Comparison of ENCODE assay signal across 9 mouse cellular contexts in the genomic region with DNA sequence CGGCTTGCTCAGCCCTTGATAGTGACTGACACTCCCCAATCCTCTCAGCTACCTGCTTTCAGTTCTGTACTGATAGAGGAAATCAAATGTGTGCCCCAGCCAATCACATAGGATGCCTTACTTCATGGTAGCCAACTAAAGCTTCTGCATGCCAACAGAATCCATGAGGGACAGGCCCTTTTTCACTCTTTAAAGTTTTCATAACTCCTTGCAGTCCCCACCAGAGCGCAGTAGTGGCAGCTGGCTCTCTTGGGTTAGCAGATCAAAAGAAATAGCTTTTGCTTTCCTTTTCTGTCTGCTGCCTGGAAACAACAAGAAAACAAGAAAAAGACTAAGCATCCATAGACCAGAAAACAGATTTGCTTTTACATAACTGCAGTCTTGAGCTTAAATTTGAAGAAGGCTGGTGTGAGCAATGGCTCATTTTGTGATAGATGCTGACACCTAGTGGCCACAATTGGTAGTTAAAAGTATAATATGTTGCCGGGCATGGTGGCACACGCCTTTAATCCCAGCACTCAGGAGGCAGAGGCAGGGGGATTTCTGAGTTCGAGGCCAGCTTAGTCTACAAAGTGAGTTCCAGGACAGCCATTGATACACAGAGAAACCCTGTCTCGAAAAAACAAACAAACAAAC. TPM values are rescaled to one million over a fixed set of nuclear protein-coding genes. Genes with fewer than 3 reads are reported as not detected.
DNase-seq lines count a peak whose midpoint lies in the region; ATAC-seq lines count a peak whose summit lies in the region.
"Had no signal": no experiment of that assay in that cellular context is flagged by ENCODE, and none has a peak within 500 bp of the region (broad histone marks: within the 10 kb centered on the region; RNA-seq: fewer than 3 reads in every experiment).

No protein-coding gene starts in this region.

- H3K4me2 ChIP-seq in forebrain, embryonic 15.5 days (replicated peaks): no peak overlapping the region
- H3K4me2 ChIP-seq: stomach, embryonic 15.5 days had no signal

- H3K27ac ChIP-seq in forebrain, embryonic 15.5 days (replicated peaks): no peak overlapping the region
- H3K27ac ChIP-seq: stomach, embryonic 15.5 days had no signal

- H3K4me1 ChIP-seq in forebrain, embryonic 15.5 days: peaks cover 8% of the 10 kb centered on the region
- H3K4me1 ChIP-seq: stomach, embryonic 15.5 days had no signal

- H3K36me3 ChIP-seq in forebrain, embryonic 15.5 days: no peaks in the 10 kb centered on the region
- H3K36me3 ChIP-seq: stomach, embryonic 15.5 days had no signal

- H3K4me3 ChIP-seq in forebrain, embryonic 15.5 days: no peak overlapping the region
- H3K4me3 ChIP-seq: stomach, embryonic 15.5 days had no signal

- ATAC-seq in forebrain, embryonic 15.5 days (replicated peaks): peak; percentile 65
- ATAC-seq in megakaryocyte progenitor cell, adult 5-6 weeks (replicated peaks; ENCODE audit: poor library complexity): peak; percentile 82

- DNase-seq in adrenal gland, adult 2 months: peak; percentile 19
- no peak for DNase-seq in adrenal gland, postnatal 4 days (ENCODE audit: low spot score in 2 of 2)
- peak; percentile 29 for DNase-seq in urinary bladder, postnatal 14 days (ENCODE audit: low spot score)
- no peak for DNase-seq in urinary bladder, postnatal 4 days (ENCODE audit: low spot score in 2 of 2)
- DNase-seq in kidney, postnatal 14 days: peak; percentile 61
- peak; percentile 18 for DNase-seq in thymus, postnatal 4 days

- 43% methylated on average over 6 of the region's 6 CpGs for WGBS in forebrain, embryonic 15.5 days

- no peaks in the 10 kb centered on the region for H3K9me3 ChIP-seq in forebrain, embryonic 15.5 days
- H3K9me3 ChIP-seq: stomach, embryonic 15.5 days had no signal

- H3K27me3 ChIP-seq in forebrain, embryonic 15.5 days: no peaks in the 10 kb centered on the region
- H3K27me3 ChIP-seq: stomach, embryonic 15.5 days had no signal

- no peak overlapping the region for H3K9ac ChIP-seq in forebrain, embryonic 15.5 days (replicated peaks)
- H3K9ac ChIP-seq: stomach, embryonic 15.5 days had no signal

RNA-seq across cellular contexts. Expression of gene Slc35g1, which starts 43.2 kb away (rescaled TPM):
- total RNA-seq in adrenal gland, adult 2 months (2021): 10 to 100 TPM; 13.9 to 25.4 TPM
- 4.8 and 5.4 TPM in 2 replicates for polyA plus RNA-seq in adrenal gland, adult 2 months (2012; rRNA removed)
- total RNA-seq in adrenal gland, postnatal 4 days (2021): 10 to 100 TPM; 19.2 to 21.0 TPM
- 1.1 and 1.4 TPM in 2 replicates for polyA plus RNA-seq in forebrain, embryonic 15.5 days (2015; fragmentation: Nextera tagmentation; extraction: Ambion mirVana)
- total RNA-seq in megakaryocyte progenitor cell, adult 5-6 weeks (2015): 9.9 and 14.3 TPM in 2 replicates
- 10.2 and 12.9 TPM in 2 replicates for total RNA-seq in megakaryocyte progenitor cell, adult 5-6 weeks (2017)

Comparison
In these comparisons a context has a peak if more than half of its experiments do, and no peak if none do; other contexts are left out.
1. DNase-seq: peak in adrenal gland, adult 2 months (single experiment), urinary bladder, postnatal 14 days (single experiment), kidney, postnatal 14 days (single experiment) and thymus, postnatal 4 days (single experiment); none in adrenal gland, postnatal 4 days (0 of 2) and urinary bladder, postnatal 4 days (0 of 2).